Mouse (Mus musculus): Measurements from ENCODE around the gene Rbp3. TPM values are rescaled to one million over a fixed set of nuclear protein-coding genes. Genes with fewer than 3 reads are reported as not detected.

Gene Rbp3
- total and polyA plus RNA-seq, 2 experiments from 2014 or later, result 0.58 to 1.4 TPM

DNA sequence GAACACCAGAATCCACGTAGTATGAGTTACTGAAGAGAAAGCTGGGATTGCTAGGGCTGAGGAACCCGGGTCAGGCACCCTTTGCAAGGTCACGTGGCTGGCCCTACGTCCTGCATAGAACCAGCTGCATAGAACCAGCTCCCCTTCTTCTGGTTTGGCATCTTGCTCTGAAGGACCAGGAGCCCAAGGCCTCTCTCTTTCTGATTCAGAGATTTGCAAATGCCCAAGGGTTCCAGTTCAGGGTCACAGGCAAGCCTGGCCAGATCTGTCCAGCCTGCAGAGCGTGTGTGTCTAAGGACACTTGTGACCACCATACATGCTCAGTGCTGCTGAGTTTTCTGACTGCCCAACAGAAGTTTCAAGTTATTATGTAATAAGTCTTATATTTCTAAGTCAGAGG lies 11.6 kb upstream of the Rbp3 start:
- H3K9ac ChIP-seq (replicated peaks; ENCODE audit: low read length), result no peak overlapping the region
- H3K27me3 ChIP-seq (ENCODE audit: insufficient read depth, low read length), result no peaks in the 10 kb centered on the region
- no peak overlapping the region for H3K4me3 ChIP-seq (ENCODE audit: low read length)
- no peaks in the 10 kb centered on the region for H3K9me3 ChIP-seq (ENCODE audit: low read length)
- no peak overlapping the region for H3K4me2 ChIP-seq (ENCODE audit: low read depth, low read length)
- H3K27ac ChIP-seq, result no peak overlapping the region
- ATAC-seq, result no peak
- H3K4me1 ChIP-seq (ENCODE audit: insufficient read depth, low read length), result no peaks in the 10 kb centered on the region
- WGBS, result 82% methylated on average over 5 of the region's 5 CpGs
- no peak for DNase-seq (ENCODE audit: low spot score)
- TF ChIP-seq CTCF (IDR thresholded peaks at IDR 0.05; ENCODE audit: low read depth), result no peak
- H3K36me3 ChIP-seq (ENCODE audit: insufficient read depth, low read length), result no peaks in the 10 kb centered on the region

- ATAC-seq (no peak), DNase-seq (ENCODE audit: low spot score) (no peak)
- WGBS, result 74% methylated on average over 6 of the region's 6 CpGs
- H3K4me2 ChIP-seq (ENCODE audit: low read depth, low read length), result no peak overlapping the region
- no peak overlapping the region for H3K9ac ChIP-seq (replicated peaks; ENCODE audit: low read length)
- no peaks in the 10 kb centered on the region for H3K9me3 ChIP-seq (ENCODE audit: low read length)
- no peak for TF ChIP-seq CTCF (IDR thresholded peaks at IDR 0.05; ENCODE audit: low read depth)
- no peak overlapping the region for H3K4me3 ChIP-seq (ENCODE audit: low read length)
- no peaks in the 10 kb centered on the region for H3K4me1 ChIP-seq (ENCODE audit: insufficient read depth, low read length)
- no peaks in the 10 kb centered on the region for H3K36me3 ChIP-seq (ENCODE audit: insufficient read depth, low read length)
- no peak overlapping the region for H3K27ac ChIP-seq
- H3K27me3 ChIP-seq (ENCODE audit: insufficient read depth, low read length), result no peaks in the 10 kb centered on the region
Measured at GRCm38 (mm10) chr14:33946125-33946524, 7.7 kb upstream of the Rbp3 start.

DNA sequence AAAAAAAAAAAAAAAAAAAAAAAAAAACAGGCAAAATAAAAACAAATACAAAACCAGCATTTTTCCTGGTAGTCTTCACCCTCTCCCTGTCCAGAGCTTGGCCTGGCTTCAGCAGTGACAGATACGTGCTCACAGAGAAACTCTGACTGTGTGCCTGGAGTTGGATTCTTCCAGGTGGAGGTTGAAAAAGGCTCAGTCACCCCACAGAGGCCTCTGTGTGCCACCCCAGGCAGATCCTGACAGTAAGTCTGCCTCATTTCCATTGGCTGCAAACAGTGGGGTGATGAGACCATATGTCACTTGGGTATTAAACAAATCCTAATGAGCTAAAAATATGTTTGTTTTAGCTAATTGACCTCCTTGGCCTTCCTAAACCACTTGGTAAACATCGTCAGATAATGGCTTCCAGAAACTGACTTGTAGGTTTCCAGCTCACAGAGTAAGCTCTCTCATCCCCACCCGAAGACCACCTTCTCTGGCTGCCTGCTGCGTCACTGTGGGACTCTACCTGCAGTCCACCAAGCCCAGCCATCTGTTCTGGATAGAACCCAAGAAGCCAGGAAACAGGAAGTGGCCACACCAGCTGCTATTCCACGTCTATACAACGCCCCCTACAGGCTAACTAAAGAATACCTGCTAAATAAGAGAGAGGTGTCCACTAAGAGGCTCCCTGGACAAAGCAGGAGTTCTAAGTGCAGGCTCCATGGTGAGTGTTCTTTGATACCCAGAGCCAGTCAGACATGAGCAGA lies 1.4 kb upstream of the Rbp3 start:
- peak; percentile 41 for TF ChIP-seq CTCF (IDR thresholded peaks at IDR 0.05; ENCODE audit: low read depth)
- 0 out of 2 replicates have a peak, but pooled peaks have one; percentile 31 for ATAC-seq
- Histone ChIP-seq H3K4me2 (ENCODE audit: low read depth, low read length) (no peak overlapping the region), H3K9me3 (ENCODE audit: low read length) (no peaks in the 10 kb centered on the region), H3K4me1 (ENCODE audit: insufficient read depth, low read length) (no peaks in the 10 kb centered on the region), H3K27me3 (ENCODE audit: insufficient read depth, low read length) (no peaks in the 10 kb centered on the region), H3K36me3 (ENCODE audit: insufficient read depth, low read length) (no peaks in the 10 kb centered on the region), H3K4me3 (ENCODE audit: low read length) (no peak overlapping the region), H3K9ac (replicated peaks; ENCODE audit: low read length) (no peak overlapping the region), H3K27ac (no peak overlapping the region)
- peak; percentile 44 for DNase-seq (ENCODE audit: low spot score)
- WGBS, result 53% methylated on average over 6 of the region's 6 CpGs

GRCm38 (mm10) chr14:33956055-33956454 lies 2.3 kb downstream of the Rbp3 start:
- no peaks in the 10 kb centered on the region for H3K36me3 ChIP-seq (ENCODE audit: insufficient read depth, low read length)
- H3K4me1 ChIP-seq (ENCODE audit: insufficient read depth, low read length), result no peaks in the 10 kb centered on the region
- DNase-seq (ENCODE audit: low spot score) (no peak), ATAC-seq (no peak)
- no peaks in the 10 kb centered on the region for H3K9me3 ChIP-seq (ENCODE audit: low read length)
- no peak overlapping the region for H3K4me3 ChIP-seq (ENCODE audit: low read length)
- H3K27me3 ChIP-seq (ENCODE audit: insufficient read depth, low read length), result no peaks in the 10 kb centered on the region
- WGBS, result 80% methylated on average over 13 of the region's 13 CpGs
- no peak overlapping the region for H3K27ac ChIP-seq
- no peak for TF ChIP-seq CTCF (IDR thresholded peaks at IDR 0.05; ENCODE audit: low read depth)
- H3K9ac ChIP-seq (replicated peaks; ENCODE audit: low read length), result no peak overlapping the region
- no peak overlapping the region for H3K4me2 ChIP-seq (ENCODE audit: low read depth, low read length)

GRCm38 (mm10) chr14:33958186-33958585 lies 4.4 kb downstream of the Rbp3 start:
- Histone ChIP-seq H3K4me2 (ENCODE audit: low read depth, low read length) (no peak overlapping the region), H3K27me3 (ENCODE audit: insufficient read depth, low read length) (no peaks in the 10 kb centered on the region), H3K9ac (replicated peaks; ENCODE audit: low read length) (no peak overlapping the region), H3K4me1 (ENCODE audit: insufficient read depth, low read length) (no peaks in the 10 kb centered on the region), H3K36me3 (ENCODE audit: insufficient read depth, low read length) (no peaks in the 10 kb centered on the region), H3K27ac (no peak overlapping the region), H3K9me3 (ENCODE audit: low read length) (no peaks in the 10 kb centered on the region), H3K4me3 (ENCODE audit: low read length) (no peak overlapping the region)
- WGBS, result 78% methylated on average over 4 of the region's 4 CpGs
- no peak for DNase-seq (ENCODE audit: low spot score)
- TF ChIP-seq CTCF (IDR thresholded peaks at IDR 0.05; ENCODE audit: low read depth), result no peak
- no peak for ATAC-seq

DNA sequence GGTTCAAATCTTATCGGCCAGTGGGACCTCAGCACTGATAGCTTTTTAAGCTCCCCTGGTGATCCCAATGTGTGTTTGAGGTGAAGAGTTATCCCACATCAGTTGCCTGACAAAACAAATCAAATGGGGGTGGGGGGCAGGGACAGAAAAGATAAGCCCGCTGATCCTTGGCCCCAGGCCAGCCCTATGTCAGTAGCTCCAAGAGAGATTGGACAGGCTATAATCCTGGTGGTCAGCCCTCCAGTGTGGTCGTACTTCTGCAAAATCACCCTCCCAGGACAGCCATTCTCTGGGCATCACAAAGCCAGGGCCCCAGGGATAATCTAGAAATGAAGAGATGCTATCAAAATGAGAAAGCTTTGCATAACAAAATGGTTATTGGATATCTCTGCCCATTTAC lies 5.0 kb downstream of the Rbp3 start:
- Histone ChIP-seq H3K4me1 (ENCODE audit: insufficient read depth, low read length) (no peaks in the 10 kb centered on the region), H3K36me3 (ENCODE audit: insufficient read depth, low read length) (no peaks in the 10 kb centered on the region), H3K27me3 (ENCODE audit: insufficient read depth, low read length) (no peaks in the 10 kb centered on the region), H3K9ac (replicated peaks; ENCODE audit: low read length) (no peak overlapping the region), H3K27ac (no peak overlapping the region), H3K4me2 (ENCODE audit: low read depth, low read length) (no peak overlapping the region), H3K9me3 (ENCODE audit: low read length) (no peaks in the 10 kb centered on the region), H3K4me3 (ENCODE audit: low read length) (no peak overlapping the region)
- WGBS, result 63% methylated on average over 3 of the region's 3 CpGs
- TF ChIP-seq CTCF (IDR thresholded peaks at IDR 0.05; ENCODE audit: low read depth), result no peak
- DNase-seq (ENCODE audit: low spot score) (no peak), ATAC-seq (no peak)

DNA sequence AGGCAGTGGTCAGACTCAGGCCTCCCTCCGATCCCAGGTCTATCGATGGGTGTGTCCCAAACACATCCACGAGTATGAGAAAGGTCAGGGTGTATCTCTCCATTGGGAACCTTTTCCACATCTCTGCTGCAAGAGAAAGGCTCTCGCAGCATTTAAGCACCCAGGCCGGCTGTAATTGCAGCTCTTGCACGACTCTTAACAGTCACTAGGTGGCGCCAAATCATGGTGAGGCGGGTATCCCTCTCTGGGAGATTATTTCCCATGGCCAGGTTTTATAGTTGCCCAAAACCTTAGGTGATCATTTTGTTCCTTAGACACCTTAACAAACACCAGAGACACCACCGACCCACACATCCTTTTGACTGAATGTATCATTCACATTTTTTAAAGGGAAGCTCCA lies 5.5 kb downstream of the Rbp3 start:
- no peaks in the 10 kb centered on the region for H3K4me1 ChIP-seq (ENCODE audit: insufficient read depth, low read length)
- H3K9ac ChIP-seq (replicated peaks; ENCODE audit: low read length), result no peak overlapping the region
- H3K36me3 ChIP-seq (ENCODE audit: insufficient read depth, low read length), result no peaks in the 10 kb centered on the region
- WGBS, result 16% methylated on average over 9 of the region's 9 CpGs
- DNase-seq (ENCODE audit: low spot score), result peak; percentile 79
- H3K4me2 ChIP-seq (ENCODE audit: low read depth, low read length), result no peak overlapping the region
- no peaks in the 10 kb centered on the region for H3K9me3 ChIP-seq (ENCODE audit: low read length)
- peak; percentile 86 for TF ChIP-seq CTCF (IDR thresholded peaks at IDR 0.05; ENCODE audit: low read depth)
- H3K4me3 ChIP-seq (ENCODE audit: low read length), result no peak overlapping the region
- H3K27ac ChIP-seq, result no peak overlapping the region
- ATAC-seq, result no peak
- H3K27me3 ChIP-seq (ENCODE audit: insufficient read depth, low read length), result no peaks in the 10 kb centered on the region
